Mouse (Mus musculus): ENCODE results near the gene C1qtnf9. TPM values are rescaled to one million over a fixed set of nuclear protein-coding genes. Genes with fewer than 3 reads are reported as not detected.
A peak's percentile ranks its signal among the peaks of the same experiment; 100 is the strongest.

The C1qtnf9 gene
- polyA plus RNA-seq, 1 experiment from 2014 or later: 1.6 TPM

DNA sequence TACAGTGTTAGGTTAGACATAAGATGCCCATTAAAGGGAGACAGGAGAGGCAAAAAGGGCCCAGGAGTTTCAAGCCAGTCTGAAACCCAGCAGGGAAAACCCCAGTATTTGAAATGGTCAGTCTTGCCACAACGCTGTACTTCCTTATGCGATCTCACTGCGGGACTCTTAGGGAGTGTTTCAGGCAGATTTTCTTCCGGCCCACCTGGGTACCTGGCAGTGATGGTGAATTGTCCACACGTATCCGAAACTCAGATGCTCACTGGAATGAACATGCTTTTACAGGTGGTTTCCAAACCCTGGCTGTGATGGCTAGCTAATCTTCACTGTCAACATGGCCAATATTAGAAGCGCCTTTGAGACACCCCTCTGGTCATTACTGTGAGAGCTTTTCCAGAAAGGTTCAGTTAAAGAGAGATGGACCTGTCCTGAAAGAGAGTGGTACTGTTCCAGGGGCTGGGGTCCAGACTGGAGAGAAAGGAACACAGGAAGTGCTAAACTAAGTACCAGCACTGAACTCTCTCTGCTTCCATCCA, 14.3 kb downstream of the C1qtnf9 start:
- ATAC-seq: no peak
- Histone ChIP-seq H3K27ac (ENCODE audit: low read depth, low read length) (no peak overlapping the region), H3K36me3 (ENCODE audit: control insufficient read depth, insufficient read depth) (no peaks in the 10 kb centered on the region), H3K4me1 (replicated peaks; ENCODE audit: control insufficient read depth, insufficient read depth, low read length) (no peaks in the 10 kb centered on the region), H3K9ac (ENCODE audit: low read depth, low read length) (no peak overlapping the region), H3K4me3 (ENCODE audit: low read depth, low read length) (no peak overlapping the region), H3K4me2 (replicated peaks; ENCODE audit: low read depth) (no peak overlapping the region), H3K9me3 (ENCODE audit: control insufficient read depth) (no peaks in the 10 kb centered on the region), H3K27me3 (replicated peaks; ENCODE audit: control insufficient read depth, insufficient read depth, low read length) (no peaks in the 10 kb centered on the region)
- WGBS: 36% methylated on average over 7 of the region's 7 CpGs
- no peak for TF ChIP-seq CTCF (IDR thresholded peaks at IDR 0.05; ENCODE audit: low read depth)

DNA sequence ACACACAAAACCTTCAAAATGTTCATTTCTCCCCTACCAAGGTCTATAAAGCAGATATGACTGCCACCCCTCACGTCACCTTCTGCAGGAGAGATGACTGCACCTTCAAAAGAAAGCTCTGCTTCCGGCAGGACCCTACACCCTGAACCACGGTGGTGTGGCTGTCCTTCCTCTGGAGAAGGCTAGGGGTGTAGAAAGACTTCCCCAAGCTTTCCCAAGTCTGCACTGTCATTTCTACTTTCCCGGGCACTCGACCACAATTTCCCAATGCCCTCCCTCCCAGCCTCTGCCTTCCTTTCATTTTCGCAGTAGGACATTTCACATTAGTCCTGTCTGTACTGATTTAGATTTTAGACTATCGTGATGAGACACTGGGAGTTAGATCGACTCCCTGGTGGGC, 15.3 kb downstream of the C1qtnf9 start:
- Histone ChIP-seq H3K4me1 (replicated peaks; ENCODE audit: control insufficient read depth, insufficient read depth, low read length) (no peaks in the 10 kb centered on the region), H3K9me3 (ENCODE audit: control insufficient read depth) (no peaks in the 10 kb centered on the region), H3K27ac (ENCODE audit: low read depth, low read length) (no peak overlapping the region), H3K27me3 (replicated peaks; ENCODE audit: control insufficient read depth, insufficient read depth, low read length) (no peaks in the 10 kb centered on the region), H3K4me2 (replicated peaks; ENCODE audit: low read depth) (no peak overlapping the region), H3K36me3 (ENCODE audit: control insufficient read depth, insufficient read depth) (0 out of 2 replicates have a peak, but pooled peaks cover 3% of the 10 kb centered on the region), H3K4me3 (ENCODE audit: low read depth, low read length) (no peak overlapping the region), H3K9ac (ENCODE audit: low read depth, low read length) (no peak overlapping the region)
- TF ChIP-seq CTCF (IDR thresholded peaks at IDR 0.05; ENCODE audit: low read depth): no peak
- ATAC-seq: no peak
- 47% methylated on average over 8 of the region's 8 CpGs for WGBS

DNA sequence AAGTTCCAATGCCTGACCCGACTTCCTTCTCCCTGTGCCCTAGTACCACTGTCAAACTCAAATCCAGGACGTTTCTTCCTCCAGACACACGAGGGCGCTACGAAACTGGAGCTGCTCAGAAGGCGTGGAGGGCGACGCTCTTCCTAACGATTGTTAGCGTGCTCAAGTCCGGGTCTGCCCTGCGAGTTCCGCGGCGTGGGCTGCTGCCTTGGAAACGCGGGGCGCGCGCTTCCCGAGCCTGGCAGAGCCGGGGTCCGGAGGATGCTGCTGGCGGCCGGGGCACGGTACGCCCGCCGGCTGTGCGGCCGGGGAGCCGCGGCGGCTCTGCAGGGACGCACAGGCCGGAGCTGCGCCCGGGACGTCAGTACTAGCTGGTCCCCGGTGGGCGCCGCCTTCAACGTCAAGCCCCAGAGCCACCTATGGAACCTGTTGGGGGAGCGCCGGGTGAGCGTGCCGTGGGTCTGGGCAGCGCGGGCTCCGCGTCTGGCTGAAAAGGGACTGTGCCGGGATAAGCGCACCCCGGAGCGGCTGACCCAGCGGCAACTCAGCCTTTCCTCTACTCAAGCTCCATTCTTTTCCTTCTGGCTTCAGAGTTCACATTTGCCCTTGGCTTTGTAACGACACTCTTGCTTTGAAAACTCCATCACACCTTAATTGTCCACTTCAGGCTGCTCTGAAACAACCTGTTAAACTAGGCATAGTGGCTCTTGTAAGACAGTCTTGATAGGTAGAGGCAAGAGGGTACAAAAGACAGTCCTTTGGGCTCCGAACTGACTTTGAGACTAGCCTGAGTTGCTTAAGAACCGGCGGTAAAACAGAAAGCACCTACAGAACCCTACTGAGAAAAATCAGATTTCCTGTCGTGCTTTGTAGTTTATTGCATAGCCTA, 16.7 kb downstream of the C1qtnf9 start, which contains the start of gene Mipep:
Mipep (plus strand) TSS at position 147 of the 889 bp plus-strand sequence.
- Histone ChIP-seq H3K9me3 (ENCODE audit: control insufficient read depth) (no peaks in the 10 kb centered on the region), H3K4me2 (replicated peaks; ENCODE audit: low read depth) (peak within 1 kb of the TSS; percentile 81), H3K4me1 (replicated peaks; ENCODE audit: control insufficient read depth, insufficient read depth, low read length) (no peaks in the 10 kb centered on the region), H3K9ac (ENCODE audit: low read depth, low read length) (peak within 1 kb of the TSS; percentile 76), H3K27me3 (replicated peaks; ENCODE audit: control insufficient read depth, insufficient read depth, low read length) (no peaks in the 10 kb centered on the region), H3K4me3 (ENCODE audit: low read depth, low read length) (peak within 1 kb of the TSS; percentile 75), H3K36me3 (ENCODE audit: control insufficient read depth, insufficient read depth) (peaks cover 7% of the 10 kb centered on the region; the same call in 1 of the 2 replicates), H3K27ac (ENCODE audit: low read depth, low read length) (peak within 1 kb of the TSS; percentile 31; the same call in 1 of the 2 replicates)
- peak; percentile 81 for ATAC-seq
- WGBS: under 1% methylated on average over 61 of the region's 61 CpGs
- TF ChIP-seq CTCF (IDR thresholded peaks at IDR 0.05; ENCODE audit: low read depth): peak; percentile 95

- peaks cover 22% of the 10 kb centered on the region; the same call in 1 of the 2 replicates for H3K36me3 ChIP-seq (ENCODE audit: control insufficient read depth, insufficient read depth)
- no peaks in the 10 kb centered on the region for H3K4me1 ChIP-seq (replicated peaks; ENCODE audit: control insufficient read depth, insufficient read depth, low read length)
- TF ChIP-seq CTCF (IDR thresholded peaks at IDR 0.05; ENCODE audit: low read depth): peak; percentile 79
- no peaks in the 10 kb centered on the region for H3K9me3 ChIP-seq (ENCODE audit: control insufficient read depth)
- no peak overlapping the region for H3K4me2 ChIP-seq (replicated peaks; ENCODE audit: low read depth)
- 43% methylated on average over 3 of the region's 3 CpGs for WGBS
- H3K4me3 ChIP-seq (ENCODE audit: low read depth, low read length): no peak overlapping the region
- no peak for ATAC-seq
- H3K27ac ChIP-seq (ENCODE audit: low read depth, low read length): no peak overlapping the region
- H3K27me3 ChIP-seq (replicated peaks; ENCODE audit: control insufficient read depth, insufficient read depth, low read length): no peaks in the 10 kb centered on the region
- no peak overlapping the region for H3K9ac ChIP-seq (ENCODE audit: low read depth, low read length)
These were observed 22.2 kb downstream of the C1qtnf9 start for GRCm38 (mm10) chr14:60790103-60790502.

DNA sequence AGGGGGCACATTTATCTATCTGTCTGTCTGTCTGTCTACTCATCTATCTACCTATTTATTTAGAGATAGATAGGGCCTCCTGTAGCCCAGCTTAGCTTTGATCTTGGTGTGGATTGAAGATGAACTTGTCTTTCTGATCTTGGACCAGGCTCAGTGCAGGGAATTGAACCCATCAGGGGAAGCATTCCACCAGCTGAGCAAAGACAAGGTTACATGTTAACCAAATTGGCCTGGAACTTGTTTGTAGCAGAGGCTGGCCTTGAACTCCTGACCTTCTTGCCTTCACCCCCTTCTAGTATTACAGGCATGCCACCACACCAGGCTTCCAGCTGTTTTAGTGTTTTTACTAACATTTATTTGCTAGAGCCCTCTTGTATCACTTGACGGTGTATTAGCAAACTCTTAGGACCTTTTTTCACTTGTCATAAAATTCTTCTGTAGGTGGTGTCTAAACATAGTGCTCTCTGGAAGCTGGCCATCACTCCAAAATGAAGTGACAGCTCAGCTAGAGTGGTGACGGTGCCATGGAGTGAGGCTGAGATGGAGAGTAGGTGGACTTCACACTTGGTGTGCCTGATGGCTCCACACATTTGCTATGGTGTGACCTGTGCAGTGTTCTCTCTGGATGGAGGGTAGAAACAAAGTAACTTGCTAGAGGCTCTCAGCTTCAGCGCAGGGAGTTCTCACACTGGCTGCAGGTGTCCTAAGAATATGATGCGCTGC, 28.8 kb downstream of the C1qtnf9 start:
- no peak for TF ChIP-seq CTCF (IDR thresholded peaks at IDR 0.05; ENCODE audit: low read depth)
- no peaks in the 10 kb centered on the region for H3K27me3 ChIP-seq (replicated peaks; ENCODE audit: control insufficient read depth, insufficient read depth, low read length)
- no peak overlapping the region for H3K4me3 ChIP-seq (ENCODE audit: low read depth, low read length)
- no peak overlapping the region for H3K9ac ChIP-seq (ENCODE audit: low read depth, low read length)
- H3K36me3 ChIP-seq (ENCODE audit: control insufficient read depth, insufficient read depth): peaks cover 20% of the 10 kb centered on the region; the same call in 1 of the 2 replicates
- ATAC-seq: no peak
- no peak overlapping the region for H3K27ac ChIP-seq (ENCODE audit: low read depth, low read length)
- no peaks in the 10 kb centered on the region for H3K9me3 ChIP-seq (ENCODE audit: control insufficient read depth)
- WGBS: 77% methylated on average over 4 of the region's 4 CpGs
- H3K4me2 ChIP-seq (replicated peaks; ENCODE audit: low read depth): no peak overlapping the region
- H3K4me1 ChIP-seq (replicated peaks; ENCODE audit: control insufficient read depth, insufficient read depth, low read length): no peaks in the 10 kb centered on the region

DNA sequence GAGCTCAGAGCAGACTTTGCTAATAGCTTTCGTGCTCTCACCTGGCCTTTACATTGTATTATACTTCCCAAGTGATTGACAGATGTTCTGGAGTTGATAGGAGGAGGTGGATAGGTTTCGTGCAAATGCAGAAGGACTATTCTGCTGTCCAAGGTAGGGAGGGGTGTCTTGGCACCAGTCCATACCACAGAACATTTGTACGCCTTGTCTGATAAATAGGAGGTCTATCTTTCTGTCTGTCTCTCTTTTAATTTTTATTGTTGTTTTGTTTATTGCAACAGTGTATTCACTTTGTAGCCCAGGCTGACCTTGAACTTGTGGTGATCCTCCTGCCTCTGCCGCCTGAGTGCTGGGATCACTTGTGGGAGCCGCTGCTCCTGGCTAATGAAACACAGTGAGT, 29.7 kb downstream of the C1qtnf9 start:
- no peak overlapping the region for H3K4me3 ChIP-seq (ENCODE audit: low read depth, low read length)
- no peaks in the 10 kb centered on the region for H3K9me3 ChIP-seq (ENCODE audit: control insufficient read depth)
- no peak overlapping the region for H3K4me2 ChIP-seq (replicated peaks; ENCODE audit: low read depth)
- no peak overlapping the region for H3K9ac ChIP-seq (ENCODE audit: low read depth, low read length)
- H3K4me1 ChIP-seq (replicated peaks; ENCODE audit: control insufficient read depth, insufficient read depth, low read length): no peaks in the 10 kb centered on the region
- WGBS: 88% methylated on average over 5 of the region's 5 CpGs
- no peaks in the 10 kb centered on the region for H3K27me3 ChIP-seq (replicated peaks; ENCODE audit: control insufficient read depth, insufficient read depth, low read length)
- no peak for TF ChIP-seq CTCF (IDR thresholded peaks at IDR 0.05; ENCODE audit: low read depth)
- no peak for ATAC-seq
- H3K27ac ChIP-seq (ENCODE audit: low read depth, low read length): no peak overlapping the region
- H3K36me3 ChIP-seq (ENCODE audit: control insufficient read depth, insufficient read depth): peaks cover 17% of the 10 kb centered on the region

Data from intestine, postnatal 0 days (tissue).